Mouse (Mus musculus) myocyte (in vitro differentiated cells): Measurements from ENCODE around the gene Ctdnep1. TPM values are rescaled to one million over a fixed set of nuclear protein-coding genes. Genes with fewer than 3 reads are reported as not detected.

ENCODE experiments used
- H3K27me3 ChIP-seq: one replicate; pipeline ENCODE4 v1.6.1; 2011; ENCODE audit not compliant: control insufficient read depth, insufficient read depth, insufficient read length
- H3K36me3 ChIP-seq: one replicate; pipeline ENCODE4 v1.6.1; 2011; ENCODE audit not compliant: control insufficient read depth, insufficient read depth
- H3K4me2 ChIP-seq: one replicate; pipeline ENCODE4 v1.6.1; 2011; ENCODE audit warnings: low read depth, control low read depth
- H3K4me3 ChIP-seq: one replicate; pipeline ENCODE4 v1.5.1; 2011; ENCODE audit warnings: mild to moderate bottlenecking, control low read depth, moderate library complexity
- H3K79me2 ChIP-seq: one replicate; pipeline ENCODE4 v1.6.1; 2011; ENCODE audit not compliant: control insufficient read depth, insufficient read depth
- H3ac ChIP-seq: one replicate; pipeline ENCODE4 v1.6.1; 2011; ENCODE audit not compliant: control insufficient read depth, insufficient read length
- CEBPB ChIP-seq: IDR thresholded peaks from 2 replicates; pipeline ENCODE4 v1.6.1; 2011; ENCODE audit warnings: mild to moderate bottlenecking, moderate library complexity; ENCODE audit not compliant: poor library complexity, insufficient read depth, severe bottlenecking
- E2F4 ChIP-seq: IDR thresholded peaks from one replicate; pipeline ENCODE4 v1.6.1; 2011; ENCODE audit warnings: mild to moderate bottlenecking, control low read depth, moderate library complexity; ENCODE audit not compliant: insufficient read depth
- MAX ChIP-seq: IDR thresholded peaks from one replicate; pipeline ENCODE4 v1.6.1; 2011; ENCODE audit warnings: low read depth, mild to moderate bottlenecking, control low read depth
- MYOD1 ChIP-seq, 3 experiments: IDR thresholded peaks; one replicate each; pipeline ENCODE4 v1.6.1; 2011; ENCODE audit warnings: control low read depth in 2 of 3, low read depth in 2 of 3, mild to moderate bottlenecking in 2 of 3, moderate library complexity in 1 of 3; ENCODE audit not compliant: insufficient read length in 2 of 3, control insufficient read depth in 1 of 3
- MYOG ChIP-seq, 3 experiments: IDR thresholded peaks; one replicate each; pipeline ENCODE4 v1.6.1; 2011; ENCODE audit warnings: control low read depth in 2 of 3, low read depth in 2 of 3, mild to moderate bottlenecking in 2 of 3; ENCODE audit not compliant: insufficient read length in 2 of 3, control insufficient read depth in 1 of 3, insufficient read depth in 1 of 3
- POLR2A ChIP-seq: IDR thresholded peaks from one replicate; pipeline ENCODE4 v1.6.1; 2011; ENCODE audit warnings: low read depth, mild to moderate bottlenecking, control low read depth, moderate library complexity; ENCODE audit not compliant: insufficient read length
- POLR2AphosphoS2 ChIP-seq: IDR thresholded peaks from one replicate; pipeline ENCODE4 v1.6.1; 2011; ENCODE audit warnings: low read depth, control low read depth; ENCODE audit not compliant: insufficient read length
- REST ChIP-seq: IDR thresholded peaks from one replicate; pipeline ENCODE4 v1.6.1; 2011; ENCODE audit warnings: mild to moderate bottlenecking, control low read depth, moderate library complexity; ENCODE audit not compliant: insufficient read depth, insufficient read length
- SRF ChIP-seq: IDR thresholded peaks from one replicate; pipeline ENCODE4 v1.6.1; 2011; ENCODE audit warnings: low read depth; ENCODE audit not compliant: control insufficient read depth, insufficient read length
- TCF12 ChIP-seq: IDR thresholded peaks from one replicate; pipeline ENCODE4 v1.6.1; 2011; ENCODE audit warnings: mild to moderate bottlenecking, control low read depth; ENCODE audit not compliant: poor library complexity, insufficient read depth, severe bottlenecking
- TCF3 ChIP-seq: IDR thresholded peaks from one replicate; pipeline ENCODE4 v1.6.1; 2011; ENCODE audit warnings: low read depth, control low read depth; ENCODE audit not compliant: insufficient read length
- USF1 ChIP-seq: IDR thresholded peaks from one replicate; pipeline ENCODE4 v1.6.1; 2011; ENCODE audit warnings: low read depth, mild to moderate bottlenecking, control low read depth, moderate library complexity
- polyA plus RNA-seq: library from polyadenylated mRNA; unstranded; fragments of >200 nt; fragmentation: generic; extraction: Trizol; gene quantifications from one replicate; pipeline ENCODE4 v1.2.1, GENCODE M21; 2012; ENCODE audit warnings: missing spikeins

Ctdnep1 gene
- polyA plus RNA-seq, 1 experiment: 146 TPM

DNA sequence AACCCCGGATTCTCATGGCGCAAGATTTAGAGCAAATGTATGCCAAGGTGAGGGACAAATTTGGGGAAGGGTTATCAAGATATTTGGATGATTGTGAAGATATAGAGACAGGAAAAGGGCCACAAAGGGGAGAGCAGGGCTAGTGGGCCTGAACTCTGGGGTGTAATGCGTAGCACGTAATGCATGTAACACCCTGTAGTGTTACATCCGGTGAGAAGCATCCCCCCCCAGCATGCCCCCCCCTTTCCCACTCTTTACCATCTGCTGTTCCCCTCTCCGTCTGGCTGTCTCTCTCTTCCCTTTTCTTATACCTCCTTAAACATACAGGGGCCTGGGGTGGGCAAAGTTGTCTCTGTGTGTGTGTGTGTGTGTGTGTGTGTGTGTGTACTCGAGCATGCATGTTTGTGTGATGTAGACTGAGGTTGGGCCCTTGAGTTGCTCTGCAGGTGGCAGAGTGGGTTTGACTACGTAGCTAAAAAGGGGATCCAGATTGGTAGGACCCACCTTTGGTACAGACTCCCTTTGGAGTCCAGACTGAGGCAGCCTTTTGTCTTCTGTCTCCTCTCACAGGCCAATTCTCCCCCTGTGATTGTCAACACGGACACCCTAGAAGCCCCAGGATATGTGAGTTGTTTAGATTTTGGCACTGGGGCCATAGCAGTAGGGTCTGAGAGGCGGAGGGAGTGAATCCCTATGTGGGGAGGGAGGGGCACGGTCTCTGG, 49.0 kb downstream of the Ctdnep1 start:
- Histone ChIP-seq H3K79me2 (peaks cover 7% of the 10 kb centered on the region), H3ac (no peak overlapping the region), H3K4me3 (no peak overlapping the region), H3K4me2 (peak overlapping the region; percentile 90), H3K36me3 (peaks cover 19% of the 10 kb centered on the region), H3K27me3 (no peaks in the 10 kb centered on the region)
- TF ChIP-seq MAX: no peak
- TF ChIP-seq MYOD1 (IDR thresholded peaks at IDR 0.05; ENCODE audit: control insufficient read depth in 1 of 3, insufficient read length in 2 of 3, low read depth in 2 of 3): no peak
- TF ChIP-seq POLR2AphosphoS2: no peak
- TF ChIP-seq POLR2A: no peak
- TF ChIP-seq MYOG (IDR thresholded peaks at IDR 0.05; ENCODE audit: control insufficient read depth in 1 of 3, insufficient read depth in 1 of 3, insufficient read length in 2 of 3, low read depth in 2 of 3): no peak
- no peak for TF ChIP-seq E2F4
- TF ChIP-seq TCF12: no peak
- TF ChIP-seq USF1: no peak
- TF ChIP-seq SRF: no peak
- TF ChIP-seq REST: no peak
- no peak for TF ChIP-seq TCF3
- TF ChIP-seq CEBPB: no peak

DNA sequence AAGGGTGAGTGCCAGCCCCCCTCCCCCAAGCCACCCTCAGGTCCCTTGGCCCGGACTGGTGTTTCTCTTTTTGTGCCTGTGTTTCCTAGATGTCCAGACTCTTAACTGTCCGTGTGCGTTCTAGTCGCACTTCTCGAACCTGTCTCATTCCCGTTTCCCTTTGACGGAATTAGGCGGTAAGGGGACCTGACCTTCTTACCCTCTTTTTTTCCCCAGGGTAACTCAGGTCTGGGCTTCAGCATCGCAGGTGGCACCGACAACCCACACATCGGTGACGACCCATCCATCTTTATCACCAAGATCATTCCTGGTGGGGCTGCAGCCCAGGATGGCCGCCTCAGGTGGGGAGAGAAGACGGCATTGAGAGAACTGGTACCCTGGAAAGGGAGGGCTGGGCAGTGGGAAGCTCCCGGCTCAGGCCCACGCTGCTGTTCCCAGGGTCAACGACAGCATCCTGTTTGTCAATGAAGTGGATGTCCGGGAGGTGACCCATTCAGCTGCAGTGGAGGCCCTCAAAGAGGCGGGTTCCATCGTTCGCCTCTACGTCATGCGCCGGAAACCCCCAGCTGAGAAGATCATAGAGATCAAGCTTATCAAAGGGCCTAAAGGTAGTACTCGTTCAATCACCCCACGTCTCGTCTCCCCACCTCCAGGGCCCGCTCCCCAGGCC, 49.8 kb downstream of the Ctdnep1 start:
- no peak overlapping the region for H3ac ChIP-seq
- H3K4me3 ChIP-seq: no peak overlapping the region
- TF ChIP-seq TCF12: no peak
- TF ChIP-seq USF1: no peak
- no peak for TF ChIP-seq SRF
- TF ChIP-seq MAX: no peak
- no peak for TF ChIP-seq MYOG (IDR thresholded peaks at IDR 0.05; ENCODE audit: control insufficient read depth in 1 of 3, insufficient read depth in 1 of 3, insufficient read length in 2 of 3, low read depth in 2 of 3)
- H3K79me2 ChIP-seq: peaks cover 7% of the 10 kb centered on the region
- H3K36me3 ChIP-seq: peaks cover 26% of the 10 kb centered on the region
- no peaks in the 10 kb centered on the region for H3K27me3 ChIP-seq
- no peak overlapping the region for H3K4me2 ChIP-seq

- Histone ChIP-seq H3K36me3 (peaks cover 26% of the 10 kb centered on the region), H3K4me3 (no peak overlapping the region), H3K4me2 (no peak overlapping the region), H3K27me3 (no peaks in the 10 kb centered on the region), H3ac (no peak overlapping the region), H3K79me2 (peaks cover 5% of the 10 kb centered on the region)
- no peak for TF ChIP-seq TCF12
- no peak for TF ChIP-seq SRF
These were observed 50.3 kb downstream of the Ctdnep1 start for GRCm38 (mm10) chr11:70031321-70031670.

GRCm38 (mm10) chr11:70038174-70038573, 57.2 kb downstream of the Ctdnep1 start:
- Histone ChIP-seq H3K79me2 (no peaks in the 10 kb centered on the region), H3K27me3 (no peaks in the 10 kb centered on the region), H3K36me3 (peaks cover 18% of the 10 kb centered on the region), H3ac (no peak overlapping the region), H3K4me3 (no peak overlapping the region), H3K4me2 (no peak overlapping the region)
- TF ChIP-seq TCF3: no peak
- TF ChIP-seq CEBPB: no peak
- no peak for TF ChIP-seq POLR2A
- TF ChIP-seq E2F4: no peak
- no peak for TF ChIP-seq MAX
- TF ChIP-seq USF1: no peak
- TF ChIP-seq POLR2AphosphoS2: no peak
- TF ChIP-seq TCF12: no peak
- no peak for TF ChIP-seq MYOD1 (IDR thresholded peaks at IDR 0.05; ENCODE audit: control insufficient read depth in 1 of 3, insufficient read length in 2 of 3, low read depth in 2 of 3)
- no peak for TF ChIP-seq MYOG (IDR thresholded peaks at IDR 0.05; ENCODE audit: control insufficient read depth in 1 of 3, insufficient read depth in 1 of 3, insufficient read length in 2 of 3, low read depth in 2 of 3)
- TF ChIP-seq REST: no peak
- TF ChIP-seq SRF: no peak

GRCm38 (mm10) chr11:70039631-70040030, 58.7 kb downstream of the Ctdnep1 start:
- peaks cover 14% of the 10 kb centered on the region for H3K36me3 ChIP-seq

More at GRCm38 (mm10) chr11:70039631-70040030, 58.7 kb downstream of the Ctdnep1 start:
- H3K79me2 ChIP-seq: no peaks in the 10 kb centered on the region
- no peak overlapping the region for H3ac ChIP-seq
- H3K4me3 ChIP-seq: no peak overlapping the region
- H3K27me3 ChIP-seq: no peaks in the 10 kb centered on the region
- no peak for TF ChIP-seq MYOG (IDR thresholded peaks at IDR 0.05; ENCODE audit: control insufficient read depth in 1 of 3, insufficient read depth in 1 of 3, insufficient read length in 2 of 3, low read depth in 2 of 3)
- TF ChIP-seq TCF3: no peak
- no peak for TF ChIP-seq POLR2A
- no peak overlapping the region for H3K4me2 ChIP-seq
